28 mouse cellular contexts compared by ENCODE assay signal in the genomic region with DNA sequence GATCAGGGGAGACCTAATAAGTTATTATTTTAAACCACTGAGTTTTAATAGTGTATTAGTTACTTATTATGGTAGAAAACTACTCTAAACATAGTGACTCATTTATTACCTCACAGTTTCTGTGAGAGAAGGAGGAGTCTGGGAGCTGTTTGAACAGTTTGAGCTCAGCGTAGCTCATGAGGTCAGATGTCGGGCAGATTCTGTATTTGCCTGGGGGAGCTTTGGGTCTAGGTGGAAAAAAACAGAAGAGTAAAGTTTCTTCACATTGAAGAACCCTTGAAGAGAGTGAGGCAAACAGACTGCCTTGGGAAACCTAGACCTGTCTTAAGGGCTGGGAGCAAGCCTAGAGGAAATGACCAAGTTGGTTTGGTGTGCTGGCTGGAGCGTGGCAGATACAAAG. TPM values are rescaled to one million over a fixed set of nuclear protein-coding genes. Genes with fewer than 3 reads are reported as not detected.
DNase-seq lines count a peak whose midpoint lies in the region; ATAC-seq and TF ChIP-seq lines count a peak whose summit lies in the region.
"Had no signal": no experiment of that assay in that cellular context is flagged by ENCODE, and none has a peak within 500 bp of the region (broad histone marks: within the 10 kb centered on the region; RNA-seq: fewer than 3 reads in every experiment).

No protein-coding gene starts in this region.

- peak; percentile 9; the same call in 1 of the 2 replicates for TF ChIP-seq EP300 in lung, postnatal 0 days (IDR thresholded peaks at IDR 0.05)

- H3K27ac ChIP-seq in gastrocnemius, adult 2 months: peak overlapping the region; percentile 51
- peak overlapping the region; percentile 72 for H3K27ac ChIP-seq in lung, postnatal 0 days (ENCODE audit: low read length)
- H3K27ac ChIP-seq: embryonic facial prominence, embryonic 15.5 days; hindbrain, embryonic 10.5 days; limb, embryonic 12.5 days; liver, embryonic 12.5 days; macrophage; midbrain, embryonic 15.5 days; neural tube, embryonic 12.5 days had no signal

- no peaks in the 10 kb centered on the region for H3K4me1 ChIP-seq in lung, postnatal 0 days (ENCODE audit: insufficient read depth, low read depth, low read length)
- H3K4me1 ChIP-seq: embryonic facial prominence, embryonic 15.5 days; heart, embryonic 12.5 days; hindbrain, embryonic 10.5 days; liver, embryonic 12.5 days; midbrain, embryonic 15.5 days; neural tube, embryonic 12.5 days had no signal

- H3K4me2 ChIP-seq in lung, postnatal 0 days (replicated peaks; ENCODE audit: low read depth, low read length): no peak overlapping the region
- H3K4me2 ChIP-seq: embryonic facial prominence, embryonic 15.5 days; heart, embryonic 12.5 days; limb, embryonic 12.5 days; liver, embryonic 12.5 days; midbrain, embryonic 15.5 days; neural tube, embryonic 12.5 days had no signal

- no peak for TF ChIP-seq CTCF in gastrocnemius, adult 2 months (IDR thresholded peaks at IDR 0.05)
- TF ChIP-seq CTCF in Patski (IDR thresholded peaks at IDR 0.05): no peak
- no peak for TF ChIP-seq CTCF in lung, postnatal 0 days (IDR thresholded peaks at IDR 0.05)

- in situ Hi-C loops in Patski (cut with MboI; ENCODE audit: low pct_unique_long_range_greater_than_20kb): no loop called here

- CTCF ChIA-PET in Patski (lab: Charles Lee): interaction anchor here (0.9 to 1.1 kb wide), 3 partner anchors 10 to 111 kb away, joined by 3 to 4 read pairs (median 3); no protein-coding TSS in a partner anchor

- H3K9me3 ChIP-seq in lung, postnatal 0 days (ENCODE audit: low read length): no peaks in the 10 kb centered on the region
- H3K9me3 ChIP-seq: embryonic facial prominence, embryonic 15.5 days; heart, embryonic 12.5 days; hindbrain, embryonic 10.5 days; limb, embryonic 12.5 days; liver, embryonic 12.5 days; midbrain, embryonic 15.5 days; neural tube, embryonic 12.5 days had no signal

- no peak overlapping the region for H3K9ac ChIP-seq in lung, postnatal 0 days (replicated peaks; ENCODE audit: low read depth)
- H3K9ac ChIP-seq: embryonic facial prominence, embryonic 15.5 days; forebrain, postnatal 0 days; heart, embryonic 12.5 days; limb, embryonic 12.5 days; liver, embryonic 12.5 days; midbrain, embryonic 15.5 days; neural tube, embryonic 12.5 days had no signal

- WGBS in lung, postnatal 0 days: 33% methylated on average over 3 of the region's 3 CpGs

- no peak for DNase-seq in gastrocnemius, adult 2 months
- DNase-seq in gastrocnemius, postnatal 36 days: no peak
- peak; percentile 58 for DNase-seq in kidney, adult 9 months
- DNase-seq in kidney, postnatal 14 days: no peak
- DNase-seq in Patski (ENCODE audit: low read depth, low spot score): peak; percentile 56
- DNase-seq in lung, postnatal 0 days (ENCODE audit: low spot score): peak; percentile 84
- DNase-seq in urinary bladder, postnatal 4 days (ENCODE audit: low spot score in 2 of 2): no peak
- DNase-seq in urinary bladder, adult 18-20 months (ENCODE audit: low spot score in 2 of 2): no peak
- DNase-seq: adrenal gland, postnatal 36 days; cerebellum, adult 9-10 months; forebrain, postnatal 0 days; heart, postnatal 10 days; right cerebral cortex, postnatal 14 days had no signal

- POLR2A ChIA-PET in Patski (lab: Charles Lee): interaction anchor here (0.7 kb wide), 1 partner anchor 25 kb away, joined by 3 read pairs; the partner anchor contains the start of gene Sytl2

- H3K36me3 ChIP-seq in lung, postnatal 0 days (ENCODE audit: insufficient read depth, low read length): no peaks in the 10 kb centered on the region
- H3K36me3 ChIP-seq: embryonic facial prominence, embryonic 15.5 days; heart, embryonic 12.5 days; hindbrain, embryonic 10.5 days; limb, embryonic 12.5 days; liver, embryonic 12.5 days; midbrain, embryonic 15.5 days; neural tube, embryonic 12.5 days had no signal

- no peak overlapping the region for H3K4me3 ChIP-seq in gastrocnemius, adult 2 months
- no peak overlapping the region for H3K4me3 ChIP-seq in lung, postnatal 0 days (ENCODE audit: low read depth, low read length)
- H3K4me3 ChIP-seq: embryonic facial prominence, embryonic 15.5 days; heart, embryonic 12.5 days; hindbrain, embryonic 10.5 days; limb, embryonic 12.5 days; liver, embryonic 12.5 days; midbrain, embryonic 15.5 days; neural tube, embryonic 12.5 days had no signal

- ATAC-seq in Patski: peak; percentile 72
- peak; percentile 88 for ATAC-seq in lung, postnatal 0 days
- ATAC-seq: forebrain, postnatal 0 days; hindbrain, embryonic 16.5 days; intestine, embryonic 16.5 days; liver, embryonic 12.5 days; midbrain, embryonic 15.5 days had no signal

- no peaks in the 10 kb centered on the region for H3K27me3 ChIP-seq in Patski
- H3K27me3 ChIP-seq in lung, postnatal 0 days (replicated peaks; ENCODE audit: insufficient read depth, low read length): no peaks in the 10 kb centered on the region
- H3K27me3 ChIP-seq: embryonic facial prominence, embryonic 15.5 days; heart, embryonic 12.5 days; limb, embryonic 12.5 days; midbrain, embryonic 15.5 days; neural tube, embryonic 12.5 days had no signal

- intact Hi-C loops in gastrocnemius, adult 2 months (cut with DNase I): no loop called here
- intact Hi-C loops in gastrocnemius, postnatal 36 days (cut with DNase I): no loop called here

RNA-seq across cellular contexts. Expression of gene Ccdc83, which starts 11.7 kb away (rescaled TPM):
- not detected for total RNA-seq in gastrocnemius, adult 2 months (2021)
- not detected for total RNA-seq in gastrocnemius, postnatal 36 days (2021)
- polyA plus RNA-seq in Patski (2021): not detected
- 0.57 and 0.64 TPM in 2 replicates for polyA plus RNA-seq in lung, postnatal 0 days (2015; fragmentation: Nextera tagmentation; extraction: Ambion mirVana)
- total RNA-seq: adrenal gland, adult 18-20 months; adrenal gland, postnatal 36 days; common myeloid progenitor, adult 5-6 weeks; forebrain, postnatal 0 days; heart, postnatal 10 days; layer of hippocampus, adult 8-10 months; left cerebral cortex, postnatal 14 days had no signal
- polyA plus RNA-seq: forebrain, postnatal 0 days; heart, embryonic 12.5 days; hindbrain, embryonic 10.5 days; hindbrain, embryonic 16.5 days; intestine, embryonic 16.5 days; limb, embryonic 12.5 days; liver, embryonic 12.5 days; macrophage; midbrain, embryonic 15.5 days; neural tube, embryonic 12.5 days; thymus, postnatal 0 days had no signal

RNA-seq across cellular contexts. Expression of gene Sytl2, which starts 24.8 kb away (rescaled TPM):
- total RNA-seq in gastrocnemius, adult 2 months (2021): 1 to 10 TPM; 3.3 to 3.7 TPM
- total RNA-seq in gastrocnemius, postnatal 36 days (2021): 1 to 10 TPM; 5.1 to 5.3 TPM
- 214 TPM for polyA plus RNA-seq in Patski (2021)
- 7.4 and 8.0 TPM in 2 replicates for polyA plus RNA-seq in lung, postnatal 0 days (2015; fragmentation: Nextera tagmentation; extraction: Ambion mirVana)
- total RNA-seq: common myeloid progenitor, adult 5-6 weeks had no signal

Comparison
In these comparisons a context has a peak if more than half of its experiments do, and no peak if none do; other contexts are left out.
1. DNase-seq: peak in kidney, adult 9 months (single experiment), Patski (single experiment) and lung, postnatal 0 days (single experiment); none in gastrocnemius, adult 2 months (single experiment), gastrocnemius, postnatal 36 days (0 of 2), kidney, postnatal 14 days (single experiment), urinary bladder, postnatal 4 days (0 of 2) and urinary bladder, adult 18-20 months (0 of 2).